Mouse (Mus musculus): ENCODE measurements around the gene Clec2l. TPM values are rescaled to one million over a fixed set of nuclear protein-coding genes. Genes with fewer than 3 reads are reported as not detected.

Gene Clec2l
- 1 to 10 TPM; 3.2 to 4.2 TPM for total RNA-seq (2021)
- long read RNA-seq, experiment 1, transcript Clec2l-201 (5 exons, 1,428 nt) = major isoform, 7 of 8 reads
- long read RNA-seq, experiment 1, partial matches to known transcripts = 1 of 8 reads
- long read RNA-seq, experiment 1, other reads (novel, unspliced or antisense) = 0 of 8 reads
- long read RNA-seq, experiment 2, transcript Clec2l-201 (5 exons, 1,428 nt) = major isoform, 5 of 5 reads
- long read RNA-seq, experiment 2, partial matches to known transcripts = 0 of 5 reads
- long read RNA-seq, experiment 2, other reads (novel, unspliced or antisense) = 0 of 5 reads

- DNase-seq = peak; percentile 68
Measured at GRCm38 (mm10) chr6:38662714-38663615, at the start of gene Clec2l. TSS of gene Clec2l (plus strand) at chr6:38663069.

GRCm38 (mm10) chr6:38622406-38622805 is 40.5 kb upstream of the Clec2l start:
- no peak for DNase-seq

GRCm38 (mm10) chr6:38623457-38623856 is 39.4 kb upstream of the Clec2l start:
- peak; percentile 30 for DNase-seq

DNA sequence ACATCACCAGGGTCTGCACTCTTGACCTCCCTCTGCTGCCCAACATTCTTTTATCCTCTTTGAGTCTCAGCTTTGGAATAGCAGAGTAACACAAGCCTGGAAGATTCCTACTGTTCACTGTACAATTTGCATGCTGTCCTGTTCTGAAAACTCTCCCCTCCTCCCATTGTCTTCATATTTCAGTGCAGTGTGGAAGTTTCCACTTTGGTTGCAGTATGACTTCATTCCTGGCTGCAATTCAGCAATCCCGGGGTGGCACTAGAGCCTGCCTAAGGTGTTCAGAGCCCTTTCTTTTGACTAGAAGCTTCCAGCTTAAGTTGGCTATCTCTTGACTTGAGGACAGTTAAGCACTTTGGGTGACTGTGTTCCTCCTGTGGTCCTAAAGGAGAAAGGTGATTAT is 38.4 kb upstream of the Clec2l start:
- peak; percentile 55 for DNase-seq

DNA sequence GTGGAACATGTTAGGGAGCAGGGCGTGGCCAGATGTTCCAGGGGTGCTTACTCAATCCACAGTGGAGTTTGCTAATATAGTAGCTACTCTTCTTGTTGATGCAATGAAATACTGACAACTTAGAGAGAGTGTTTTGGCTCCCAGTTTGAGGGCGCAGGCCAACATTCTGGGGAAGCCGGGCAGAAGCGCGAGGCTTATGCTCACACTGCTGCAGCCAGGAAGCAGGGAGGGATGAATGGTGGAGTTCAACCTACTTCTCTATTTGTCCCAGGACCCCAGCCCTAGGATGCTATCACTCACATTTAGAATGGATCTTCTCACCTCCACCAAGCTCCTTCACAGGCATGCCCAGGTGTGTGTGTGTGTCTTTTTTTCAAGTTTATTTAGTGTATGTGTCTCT is 36.8 kb upstream of the Clec2l start:
- DNase-seq = no peak

- no peak for DNase-seq
Measured at GRCm38 (mm10) chr6:38627081-38627480, 35.8 kb upstream of the Clec2l start.

DNA sequence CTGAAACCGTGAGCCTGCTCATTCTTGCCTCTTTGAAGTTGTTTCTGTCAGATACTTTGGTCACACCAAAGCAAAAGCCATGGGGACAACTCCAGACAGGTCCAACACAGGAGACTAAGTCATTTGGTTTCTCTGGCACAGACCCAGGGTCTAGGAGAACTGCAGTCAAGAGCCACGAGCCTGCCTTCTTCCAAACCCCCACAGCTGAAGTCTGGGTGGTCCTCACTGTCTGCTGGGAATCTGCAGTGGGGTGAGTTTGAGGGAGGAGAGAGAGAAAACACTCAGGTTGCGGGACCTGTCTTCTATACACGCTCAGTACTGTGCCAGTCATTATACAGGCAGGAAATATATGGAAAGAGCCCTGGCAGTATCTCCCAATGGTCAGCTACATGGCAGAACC is 35.4 kb upstream of the Clec2l start:
- no peak for DNase-seq

DNA sequence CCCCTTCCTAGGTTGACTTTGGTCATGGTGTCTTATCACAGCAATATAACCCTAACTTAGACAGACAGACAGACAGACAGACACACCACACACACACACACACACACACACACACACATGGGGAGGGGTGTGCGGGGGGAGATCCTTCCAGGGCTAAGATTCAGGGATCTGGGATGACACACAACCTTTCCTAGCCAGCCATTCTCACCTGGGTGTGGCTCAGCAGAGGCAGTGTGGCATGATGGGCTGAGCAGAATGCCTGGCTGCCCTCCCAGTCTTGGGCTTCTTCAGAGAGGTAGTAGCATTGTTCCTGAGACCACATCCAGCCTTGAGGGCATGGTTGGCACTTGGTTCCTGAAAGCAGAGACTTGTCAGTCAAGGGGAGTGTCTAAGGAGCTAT is 33.3 kb upstream of the Clec2l start:
- DNase-seq = no peak

- DNase-seq = no peak
Measured at GRCm38 (mm10) chr6:38632826-38633225, 30.0 kb upstream of the Clec2l start.

GRCm38 (mm10) chr6:38634461-38634860 is 28.4 kb upstream of the Clec2l start:
- no peak for DNase-seq

GRCm38 (mm10) chr6:38635941-38636851 is 26.7 kb upstream of the Clec2l start:
- peak; percentile 65 for DNase-seq

- DNase-seq = peak; percentile 78
Measured at GRCm38 (mm10) chr6:38636852-38637618, 25.8 kb upstream of the Clec2l start, which contains the start of gene Klrg2. TSS of gene Klrg2 (minus strand) at chr6:38637242.

- DNase-seq = no peak
Measured at GRCm38 (mm10) chr6:38640401-38640800, 22.5 kb upstream of the Clec2l start.

DNA sequence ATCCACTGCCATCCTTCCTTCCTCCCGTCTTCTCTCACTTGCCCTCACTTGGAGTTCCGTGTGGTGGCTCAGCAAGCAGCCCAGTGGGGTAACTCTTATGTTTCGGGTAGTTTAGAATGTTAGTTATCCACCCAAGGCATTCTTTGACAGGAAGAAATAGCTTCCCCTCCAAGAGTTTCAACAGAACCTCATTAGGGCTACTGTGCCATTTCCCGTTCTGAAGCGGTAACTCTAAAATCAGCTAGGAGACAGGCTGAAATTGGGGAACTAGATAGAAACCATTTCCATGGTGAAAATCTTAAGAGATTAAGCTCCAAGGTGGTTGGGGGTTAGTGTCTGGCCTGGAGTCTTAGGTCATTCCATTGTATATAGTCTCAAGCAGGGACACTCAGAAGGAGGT is 21.6 kb upstream of the Clec2l start:
- no peak for DNase-seq

- no peak for DNase-seq
Measured at GRCm38 (mm10) chr6:38641645-38642044, 21.2 kb upstream of the Clec2l start.

- peak; percentile 28 for DNase-seq
Measured at GRCm38 (mm10) chr6:38642593-38642992, 20.3 kb upstream of the Clec2l start.

GRCm38 (mm10) chr6:38643039-38643438 is 19.8 kb upstream of the Clec2l start:
- DNase-seq = no peak

GRCm38 (mm10) chr6:38649545-38649944 is 13.3 kb upstream of the Clec2l start:
- peak; percentile 22 for DNase-seq

DNA sequence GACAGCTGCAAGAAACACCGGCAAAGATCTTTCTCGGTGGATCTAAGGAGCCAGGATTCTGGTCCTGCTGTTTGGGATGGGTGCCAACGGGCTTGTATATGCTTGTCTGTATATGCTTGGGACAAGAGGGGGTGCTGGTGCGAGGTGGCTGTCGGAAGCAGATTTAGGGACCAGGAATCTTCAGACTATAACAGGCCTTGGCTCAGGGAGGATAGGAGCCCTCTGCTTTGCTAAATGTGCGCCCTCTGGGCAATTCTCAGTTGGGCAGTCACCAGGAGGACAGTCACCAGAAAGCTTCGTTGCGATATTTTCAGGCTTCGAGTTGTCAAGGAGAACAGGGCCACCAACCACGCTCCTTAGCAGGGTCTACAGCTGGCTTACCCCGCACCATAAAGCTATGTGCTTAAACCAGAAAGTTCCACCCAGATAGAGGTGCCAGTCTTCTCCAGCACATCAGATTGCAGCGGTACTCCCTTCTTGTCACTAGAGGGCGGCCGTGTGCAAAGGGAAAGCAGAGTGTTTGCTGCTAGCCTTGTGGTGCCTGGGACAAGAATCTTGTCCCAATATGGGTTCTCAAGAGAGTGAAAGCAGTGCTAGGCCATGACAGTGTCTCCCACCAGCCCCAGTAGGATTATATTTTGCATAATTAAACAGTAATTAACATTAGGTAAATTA is 12.5 kb upstream of the Clec2l start:
- peak; percentile 80 for DNase-seq

- DNase-seq = no peak
Measured at GRCm38 (mm10) chr6:38661626-38662025, 1.2 kb upstream of the Clec2l start.

DNA sequence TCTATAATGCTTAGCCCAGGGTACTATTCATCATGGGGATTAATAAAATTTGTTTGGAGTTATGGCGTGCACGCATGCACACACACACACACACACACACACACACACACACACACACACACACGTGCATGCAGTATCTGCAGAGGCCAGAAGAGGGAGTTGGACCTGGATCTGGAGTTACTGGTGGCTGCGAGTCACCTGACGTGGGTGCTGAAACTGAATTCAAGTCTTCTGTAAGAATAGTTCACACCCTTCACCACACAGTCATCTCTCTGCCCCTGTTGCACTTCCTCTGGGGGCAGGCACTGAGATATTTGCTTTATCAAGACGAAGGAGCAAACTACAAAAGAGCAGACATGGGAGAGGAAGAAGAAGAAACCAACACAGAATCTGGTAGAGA is 6.7 kb downstream of the Clec2l start:
- DNase-seq = no peak
